Mouse (Mus musculus) forebrain, postnatal 0 days (tissue): ENCODE measurements at regions not wholly inside any gene's neighbourhood (a gene's known extent, or its start where the extent isn't known, plus 50 kb on each side); places are given as distances from the start of the nearest gene placed in this dataset.

Experiments
- ATAC-seq: fragments of 200-750 bp; cut with Nextera tagmentation; 2 replicates; pipeline ENCODE4 v1.8.0; 2017; ENCODE audit warnings: mild to moderate bottlenecking, moderate library complexity
- DNase-seq: peaks from one replicate; pipeline ENCODE4 v3.0.0-alpha.2; 2015
- H3K27ac ChIP-seq: fragments of 300-500 bp; sonication (generic); 2 replicates; pipeline ENCODE4 v1.5.1; 2014; ENCODE audit warnings: low read depth, mild to moderate bottlenecking, antibody characterized with exemption, low read length, moderate library complexity, mixed read lengths
- H3K27me3 ChIP-seq: fragments of 300-500 bp; sonication (generic); 2 replicates; pipeline ENCODE4 v1.6.1; 2014; ENCODE audit warnings: mild to moderate bottlenecking, low read length, mixed read lengths; ENCODE audit not compliant: insufficient read depth
- H3K36me3 ChIP-seq: fragments of 300-500 bp; sonication (generic); 2 replicates; pipeline ENCODE4 v1.6.1; 2014; ENCODE audit warnings: mild to moderate bottlenecking, moderate library complexity; ENCODE audit not compliant: insufficient read depth
- H3K4me1 ChIP-seq: fragments of 300-500 bp; sonication (generic); 2 replicates; pipeline ENCODE4 v1.6.1; 2014; ENCODE audit warnings: antibody characterized with exemption; ENCODE audit not compliant: insufficient read depth
- H3K4me2 ChIP-seq: fragments of 300-500 bp; sonication (generic); 2 replicates; pipeline ENCODE4 v1.6.1; 2014; ENCODE audit warnings: low read depth, mild to moderate bottlenecking, moderate library complexity
- H3K4me3 ChIP-seq: fragments of 300-500 bp; sonication (generic); 2 replicates; pipeline ENCODE4 v1.5.1; 2014; ENCODE audit warnings: low read depth, low read length, mixed read lengths
- H3K9ac ChIP-seq: fragments of 300-500 bp; sonication (generic); 2 replicates; pipeline ENCODE4 v1.6.1; 2014; ENCODE audit warnings: mild to moderate bottlenecking
- H3K9me3 ChIP-seq: fragments of 300-500 bp; sonication (generic); 2 replicates; pipeline ENCODE4 v1.6.1; 2016; ENCODE audit warnings: low read length
- CTCF ChIP-seq: sonication (generic); IDR thresholded peaks from 2 replicates; pipeline ENCODE4 v1.5.1; 2016; ENCODE audit warnings: antibody characterized with exemption, control low read depth, low read depth
- WGBS: fragments of 180-500 bp; shearing (Covaris S2); extraction: QIAGEN DNeasy Blood & Tissue Kit; methylation state at CpG from one replicate; pipeline ENCODE4 v1.1.7; 2014; 5-methylcytosine and 5-hydroxymethylcytosine counted together

- Histone ChIP-seq H3K36me3 (no peaks in the 10 kb centered on the region), H3K9me3 (no peaks in the 10 kb centered on the region), H3K27ac (no peak overlapping the region), H3K27me3 (no peaks in the 10 kb centered on the region), H3K4me3 (no peak overlapping the region), H3K4me1 (no peaks in the 10 kb centered on the region), H3K9ac (no peak overlapping the region), H3K4me2 (no peak overlapping the region)
- no peak for TF ChIP-seq CTCF
- ATAC-seq: peak; percentile 47; the same call in 1 of the 2 replicates
- DNase-seq: peak; percentile 63
- 73% methylated on average over 2 of the region's 2 CpGs for WGBS
Measured at GRCm38 (mm10) chr4:23668896-23669295, 827.4 kb upstream of the Mms22l start.

GRCm38 (mm10) chr4:23703626-23704025 lies 792.6 kb upstream of the Mms22l start:
- H3K4me2 ChIP-seq: no peak overlapping the region
- TF ChIP-seq CTCF: no peak
- no peak overlapping the region for H3K27ac ChIP-seq
- no peaks in the 10 kb centered on the region for H3K4me1 ChIP-seq
- no peaks in the 10 kb centered on the region for H3K9me3 ChIP-seq
- H3K36me3 ChIP-seq: no peaks in the 10 kb centered on the region
- DNase-seq (no peak), ATAC-seq (no peak)
- no peak overlapping the region for H3K4me3 ChIP-seq
- no peaks in the 10 kb centered on the region for H3K27me3 ChIP-seq
- no peak overlapping the region for H3K9ac ChIP-seq

- Histone ChIP-seq H3K27ac (no peak overlapping the region), H3K4me3 (no peak overlapping the region), H3K4me2 (no peak overlapping the region), H3K9ac (no peak overlapping the region), H3K36me3 (no peaks in the 10 kb centered on the region), H3K27me3 (no peaks in the 10 kb centered on the region), H3K9me3 (no peaks in the 10 kb centered on the region), H3K4me1 (no peaks in the 10 kb centered on the region)
- no peak for ATAC-seq
- DNase-seq: no peak
- 81% methylated on average over 2 of the region's 2 CpGs for whole genome bisulfite sequencing
- TF ChIP-seq CTCF: no peak
Measured at GRCm38 (mm10) chr4:23710716-23711115, 785.5 kb upstream of the Mms22l start.

- H3K27me3 ChIP-seq: no peaks in the 10 kb centered on the region
- ATAC-seq: no peak
- no peaks in the 10 kb centered on the region for H3K9me3 ChIP-seq
- H3K4me2 ChIP-seq: no peak overlapping the region
- TF ChIP-seq CTCF: no peak
- H3K36me3 ChIP-seq: no peaks in the 10 kb centered on the region
- WGBS: 77% methylated on average over 8 of the region's 8 CpGs
- H3K4me3 ChIP-seq: no peak overlapping the region
- no peak overlapping the region for H3K9ac ChIP-seq
- no peak overlapping the region for H3K27ac ChIP-seq
- no peaks in the 10 kb centered on the region for H3K4me1 ChIP-seq
- no peak for DNase-seq
Measured at GRCm38 (mm10) chr4:23713781-23714415, 782.4 kb upstream of the Mms22l start.

- no peaks in the 10 kb centered on the region for H3K36me3 ChIP-seq
- no peaks in the 10 kb centered on the region for H3K9me3 ChIP-seq
- no peaks in the 10 kb centered on the region for H3K4me1 ChIP-seq
- H3K27ac ChIP-seq: no peak overlapping the region
- 23% methylated on average over 2 of the region's 2 CpGs for WGBS
- ATAC-seq: no peak
- H3K4me3 ChIP-seq: no peak overlapping the region
- H3K4me2 ChIP-seq: no peak overlapping the region
- H3K9ac ChIP-seq: no peak overlapping the region
- no peak for DNase-seq
- TF ChIP-seq CTCF: no peak
- H3K27me3 ChIP-seq: no peaks in the 10 kb centered on the region
Measured at GRCm38 (mm10) chr4:23727846-23728245, 768.4 kb upstream of the Mms22l start.

GRCm38 (mm10) chr4:23732471-23732870 lies 763.8 kb upstream of the Mms22l start:
- Histone ChIP-seq H3K36me3 (no peaks in the 10 kb centered on the region), H3K9me3 (no peaks in the 10 kb centered on the region), H3K9ac (no peak overlapping the region), H3K4me1 (no peaks in the 10 kb centered on the region), H3K27ac (no peak overlapping the region), H3K4me2 (no peak overlapping the region), H3K27me3 (no peaks in the 10 kb centered on the region), H3K4me3 (no peak overlapping the region)
- ATAC-seq (no peak), DNase-seq (no peak)
- 44% methylated on average over 4 of the region's 4 CpGs for WGBS
- no peak for TF ChIP-seq CTCF

- no peaks in the 10 kb centered on the region for H3K36me3 ChIP-seq
- H3K9ac ChIP-seq: no peak overlapping the region
- H3K4me3 ChIP-seq: no peak overlapping the region
- no peak overlapping the region for H3K27ac ChIP-seq
- WGBS: 35% methylated on average over 7 of the region's 7 CpGs
- H3K9me3 ChIP-seq: no peaks in the 10 kb centered on the region
- H3K27me3 ChIP-seq: no peaks in the 10 kb centered on the region
- TF ChIP-seq CTCF: no peak
- DNase-seq (no peak), ATAC-seq (no peak)
- no peaks in the 10 kb centered on the region for H3K4me1 ChIP-seq
- 0 out of 2 replicates have a peak overlapping the region, but pooled peaks have one; percentile 10 for H3K4me2 ChIP-seq
Measured at GRCm38 (mm10) chr4:23744079-23744478, 752.2 kb upstream of the Mms22l start.
